Mouse (Mus musculus) gastrocnemius, adult 8-10 months (tissue): ENCODE measurements around the gene Slc30a1. TPM values are rescaled to one million over a fixed set of nuclear protein-coding genes. Genes with fewer than 3 reads are reported as not detected.

Source experiments
- DNase-seq, 2 experiments: peaks; one replicate each; pipeline ENCODE4 v3.0.0; 2022; ENCODE audit warnings: low spot score in 2 of 2
- total RNA-seq, 4 experiments: library from RNA; stranded (reverse); gene quantifications; 2 replicates each; pipeline ENCODE4 v1.2.4; 2022

The Slc30a1 gene
- total RNA-seq, 4 experiments from 2014 or later: 5.4 to 8.7 (median 7.3) TPM

DNA sequence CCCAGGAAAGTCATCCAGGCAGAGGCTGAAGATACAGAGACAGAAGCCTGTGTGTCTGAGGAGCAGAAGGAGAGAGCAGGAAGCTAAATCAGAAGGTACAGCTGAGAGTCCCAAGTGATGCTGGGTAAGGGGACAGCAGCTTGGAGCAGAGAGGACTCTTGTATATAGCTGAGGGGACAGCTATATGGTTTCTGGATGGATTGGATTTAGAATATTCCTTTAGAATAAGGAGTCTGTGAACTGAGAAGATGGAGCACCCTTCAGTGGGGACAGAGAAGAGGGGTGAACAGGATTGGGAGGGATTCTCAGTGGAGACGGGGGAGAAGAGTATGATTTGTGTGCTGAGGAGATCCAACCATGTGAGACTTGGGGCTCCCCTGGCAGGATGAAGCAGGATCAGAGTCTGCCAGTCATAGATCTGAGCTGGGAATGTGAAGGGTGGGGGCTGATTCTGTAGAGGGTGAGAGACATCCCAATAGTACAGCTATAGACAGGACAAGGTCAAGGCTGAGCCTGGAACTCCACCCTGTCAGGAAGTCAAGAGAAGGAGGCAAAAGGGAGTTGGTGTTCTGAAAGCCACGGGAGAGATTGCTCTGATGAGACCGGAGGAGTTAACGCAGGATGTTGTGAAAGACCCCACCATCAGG is 26.5 kb downstream of the Slc30a1 start:
- no peak for DNase-seq

DNA sequence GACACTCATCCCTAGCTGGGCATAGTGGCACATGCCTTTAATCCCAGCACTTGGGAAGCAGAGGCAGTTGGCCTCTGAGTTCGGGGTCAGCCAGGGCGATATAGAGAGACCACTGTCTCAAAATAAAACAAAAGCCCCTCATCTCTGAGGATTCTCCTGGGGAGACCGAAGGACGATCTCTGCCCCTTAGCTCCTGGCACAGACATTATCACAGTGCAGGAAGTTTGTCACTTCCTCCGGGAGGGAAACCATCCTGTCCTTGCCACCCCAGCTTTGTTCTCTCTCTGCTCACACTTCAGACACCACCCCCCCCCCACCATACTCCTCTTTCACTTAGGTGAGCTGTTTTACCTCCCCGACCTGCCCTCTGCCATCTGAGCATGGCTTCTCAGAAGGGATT is 37.1 kb downstream of the Slc30a1 start:
- DNase-seq: no peak

DNA sequence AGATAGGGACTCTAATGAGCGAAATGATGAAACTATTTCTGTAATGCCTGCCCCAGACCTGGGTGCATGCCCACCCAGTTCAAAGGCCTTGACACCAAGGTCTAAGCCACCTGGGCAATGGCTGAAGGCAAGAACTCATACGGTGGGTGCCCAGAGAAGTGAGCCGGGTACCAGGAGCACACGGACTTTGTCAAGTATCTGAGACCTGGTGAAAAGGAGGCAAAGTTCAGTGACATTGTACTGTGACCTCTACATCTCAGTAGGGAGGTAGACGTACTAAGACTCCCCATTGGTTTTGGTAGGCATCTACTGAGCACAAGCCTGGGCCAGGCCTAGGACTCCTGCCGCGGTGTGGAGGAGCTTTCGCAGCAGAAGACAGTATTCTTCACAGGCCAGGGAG is 38.8 kb downstream of the Slc30a1 start:
- no peak for DNase-seq

DNA sequence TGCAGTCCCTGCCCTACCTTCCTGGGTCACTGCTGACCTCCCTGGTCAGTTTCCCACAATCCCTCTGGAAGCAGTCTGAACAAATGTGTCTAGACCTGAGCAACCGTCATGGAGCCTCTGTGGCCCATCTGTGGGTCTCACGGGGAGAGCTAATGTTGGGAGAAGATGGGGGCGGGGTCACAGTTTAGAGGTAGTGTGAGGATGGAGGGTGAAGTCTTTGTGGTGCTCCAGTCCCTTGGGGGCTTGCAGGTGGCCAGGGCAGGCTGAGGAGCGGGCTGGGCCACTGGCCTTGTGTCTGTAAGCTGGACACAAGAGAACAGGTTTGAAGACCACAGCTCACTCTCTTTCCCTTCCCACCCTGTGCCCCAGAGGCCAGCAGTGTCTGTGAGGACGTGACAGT is 39.2 kb downstream of the Slc30a1 start:
- DNase-seq: no peak

DNA sequence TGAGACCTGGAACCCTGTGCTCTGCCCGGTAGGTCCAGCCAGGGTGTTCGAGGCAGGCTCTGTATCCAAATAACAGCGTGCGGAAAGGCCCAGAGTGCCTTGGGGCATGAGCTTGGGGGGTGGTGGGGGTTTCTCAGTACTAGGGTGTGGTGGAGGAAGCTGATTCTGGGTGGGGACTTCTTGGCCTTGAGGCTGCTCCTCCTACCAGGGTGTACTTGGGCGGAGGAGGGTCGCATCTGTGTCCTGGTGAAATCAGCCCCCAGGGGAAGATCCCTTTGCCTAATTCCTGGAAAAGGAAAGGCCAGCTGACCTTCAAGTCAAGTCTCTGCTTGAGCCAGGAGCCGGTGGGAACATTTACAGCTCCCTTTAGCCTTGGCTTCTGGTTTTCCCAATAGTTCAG is 39.7 kb downstream of the Slc30a1 start:
- DNase-seq: peak in 1 of 2 experiments; percentile 20

DNA sequence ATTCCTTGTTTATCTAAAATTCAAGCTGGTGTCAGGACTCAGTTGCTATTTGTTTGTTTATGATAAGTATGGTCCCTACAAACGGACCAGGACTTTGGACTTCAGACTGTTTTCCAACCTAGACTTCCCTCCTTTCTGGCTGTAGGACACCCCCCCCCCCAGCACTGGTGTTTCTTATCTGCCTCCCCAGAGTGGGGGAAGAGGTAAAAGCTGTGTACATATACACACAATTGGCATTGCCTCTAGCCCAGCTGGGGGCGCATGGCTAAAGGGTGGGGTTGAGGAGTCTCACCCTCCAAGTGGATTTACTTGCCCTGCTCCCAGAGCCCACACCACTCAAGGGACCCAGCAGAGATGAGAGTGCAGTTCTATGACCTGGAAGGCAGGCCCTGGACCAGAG is 40.3 kb downstream of the Slc30a1 start:
- DNase-seq: no peak

DNA sequence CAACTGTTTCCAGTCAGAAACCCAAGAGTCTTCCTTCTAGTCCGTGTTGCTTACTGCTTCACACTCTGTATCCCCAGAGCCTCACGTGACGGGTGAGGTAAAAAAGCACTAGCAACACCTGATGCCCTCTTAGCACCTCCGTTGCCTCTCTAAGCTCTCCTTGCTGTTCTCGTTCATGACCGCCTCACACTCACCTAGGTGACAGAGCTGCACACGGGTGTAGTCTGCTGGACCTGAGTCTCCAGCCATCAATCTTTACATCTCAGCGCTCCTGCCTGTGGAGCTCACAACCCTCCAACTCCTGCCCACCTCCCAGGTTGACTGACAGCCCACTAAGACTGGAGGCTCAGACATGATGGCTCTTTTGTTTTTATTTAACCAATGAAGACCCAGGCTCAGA is 41.2 kb downstream of the Slc30a1 start:
- no peak for DNase-seq

DNA sequence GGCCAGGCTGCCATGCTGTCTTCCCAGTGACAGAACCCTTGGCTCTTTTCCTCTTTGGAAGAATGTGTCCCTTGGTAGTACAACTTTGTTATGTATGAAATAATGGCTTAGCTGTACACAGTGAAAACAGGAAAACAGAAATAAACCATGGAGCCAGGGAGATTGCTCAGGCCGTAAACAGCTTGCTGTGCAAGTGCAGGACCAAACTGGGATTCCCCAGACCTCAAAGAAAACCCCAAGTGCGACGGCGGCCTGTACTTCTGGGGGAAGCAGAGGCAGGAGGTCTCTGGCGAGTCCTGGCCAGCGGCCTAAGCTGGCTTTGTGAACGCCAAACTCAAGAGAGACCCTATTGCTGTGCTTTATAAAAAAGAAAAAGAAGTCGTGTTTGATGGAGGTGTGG is 42.0 kb downstream of the Slc30a1 start:
- DNase-seq: no peak

DNA sequence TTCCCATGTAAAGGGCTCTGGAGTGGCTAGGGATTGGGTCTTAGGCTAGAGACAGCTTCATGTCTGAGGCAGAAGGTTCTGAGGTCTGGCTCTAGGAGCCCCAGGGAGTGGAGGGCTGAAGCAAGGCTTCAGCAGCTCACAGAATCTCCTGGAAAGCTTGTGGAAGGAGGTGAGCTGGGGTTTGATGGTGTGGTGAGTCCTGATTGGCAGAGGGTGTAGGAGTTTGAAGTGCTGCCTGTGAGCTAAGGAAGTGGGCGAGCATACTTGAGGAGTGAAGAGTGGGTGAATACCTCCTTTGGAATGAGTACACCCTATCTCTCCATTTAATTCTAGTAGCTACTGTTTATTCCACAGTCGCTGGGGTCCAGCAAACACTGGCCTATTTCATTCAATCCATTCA is 44.0 kb downstream of the Slc30a1 start:
- no peak for DNase-seq

DNA sequence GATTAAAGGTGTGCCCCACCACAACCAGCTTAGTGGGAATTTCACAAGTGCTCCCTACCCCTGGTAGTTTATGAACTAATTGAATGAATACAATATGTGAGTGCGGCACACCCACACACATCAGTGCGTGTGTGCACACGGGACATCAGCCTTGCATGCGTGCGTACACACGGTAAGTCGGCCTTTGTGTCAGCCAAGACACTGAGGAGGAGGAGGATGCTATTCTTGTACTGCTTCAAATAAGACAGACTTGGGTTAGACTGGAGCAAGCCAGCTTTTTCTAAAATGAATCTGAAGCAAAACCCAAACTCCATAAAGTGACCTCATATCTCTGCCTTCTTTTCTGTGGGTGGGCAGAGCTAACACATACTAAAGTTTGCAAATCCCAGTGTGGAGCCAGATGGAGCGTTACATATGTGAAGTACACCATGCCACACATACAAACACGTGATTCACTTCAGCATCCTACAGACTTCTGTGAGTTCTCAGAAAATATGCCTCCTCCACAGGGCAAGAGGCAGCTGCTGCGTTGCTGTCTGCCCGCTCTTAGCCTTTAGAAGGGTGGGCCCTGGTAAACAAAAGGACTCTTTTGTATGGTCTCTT is 46.3 kb downstream of the Slc30a1 start:
- DNase-seq: no peak

DNA sequence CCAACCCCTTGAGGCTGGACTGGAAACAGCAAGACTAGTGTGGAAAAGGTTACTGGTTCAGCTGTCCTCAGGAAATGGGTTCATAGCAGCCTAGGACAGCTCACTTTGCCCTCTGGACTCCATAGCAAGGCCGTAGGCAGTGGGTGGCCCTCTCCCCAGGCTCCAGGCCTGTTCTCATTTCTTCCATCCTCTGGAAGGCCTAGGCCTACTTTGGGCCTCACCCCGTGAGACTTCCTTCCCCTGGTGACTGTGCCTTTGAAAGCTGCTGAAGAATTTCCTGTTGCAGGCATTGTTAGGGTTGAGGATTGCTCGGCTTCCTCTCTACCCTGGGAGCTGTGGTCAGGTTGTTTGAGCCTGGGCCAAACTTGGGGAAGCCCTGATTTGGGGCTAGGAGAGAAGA is 48.5 kb downstream of the Slc30a1 start:
- DNase-seq: no peak

DNA sequence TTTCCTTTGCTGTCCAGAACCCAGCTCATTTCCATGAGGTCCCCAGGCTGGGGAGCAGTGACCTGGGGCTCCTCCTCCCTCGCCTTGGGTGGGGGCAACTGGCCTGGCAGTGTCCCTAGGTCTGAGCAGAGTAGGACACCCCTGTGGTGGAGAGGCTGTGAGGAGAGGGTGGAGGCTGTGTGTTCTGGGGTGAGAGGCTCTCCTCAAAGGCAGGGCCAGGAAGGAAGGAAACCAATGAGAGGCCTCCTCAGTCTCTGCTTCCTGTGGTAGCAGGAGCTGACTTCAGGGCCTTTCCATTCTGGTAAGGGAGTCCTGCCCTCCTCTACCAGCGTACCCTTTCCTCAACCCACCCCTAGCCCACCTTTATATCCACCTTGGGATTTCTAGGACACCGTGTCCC is 49.7 kb downstream of the Slc30a1 start:
- no peak for DNase-seq

DNA sequence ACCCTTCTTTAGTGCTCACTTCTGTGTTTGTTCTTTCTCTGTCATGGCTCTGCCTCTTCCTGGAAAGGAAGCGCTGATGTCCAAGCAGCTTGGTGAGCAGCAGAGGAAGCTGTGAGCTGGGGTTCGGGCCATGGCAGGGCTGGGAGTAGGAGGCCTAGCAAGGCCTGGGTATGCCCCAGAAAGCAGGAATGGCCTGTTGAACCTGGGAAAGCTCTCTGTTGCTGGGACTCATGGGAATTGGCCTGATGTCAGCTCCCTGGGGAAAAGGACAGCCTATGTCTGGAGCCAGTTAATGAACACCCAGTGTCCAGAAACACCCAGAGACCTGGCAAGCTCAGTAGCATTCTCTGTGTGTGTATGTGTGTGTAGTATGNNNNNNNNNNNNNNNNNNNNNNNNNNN is 50.3 kb downstream of the Slc30a1 start:
- DNase-seq: no peak

DNA sequence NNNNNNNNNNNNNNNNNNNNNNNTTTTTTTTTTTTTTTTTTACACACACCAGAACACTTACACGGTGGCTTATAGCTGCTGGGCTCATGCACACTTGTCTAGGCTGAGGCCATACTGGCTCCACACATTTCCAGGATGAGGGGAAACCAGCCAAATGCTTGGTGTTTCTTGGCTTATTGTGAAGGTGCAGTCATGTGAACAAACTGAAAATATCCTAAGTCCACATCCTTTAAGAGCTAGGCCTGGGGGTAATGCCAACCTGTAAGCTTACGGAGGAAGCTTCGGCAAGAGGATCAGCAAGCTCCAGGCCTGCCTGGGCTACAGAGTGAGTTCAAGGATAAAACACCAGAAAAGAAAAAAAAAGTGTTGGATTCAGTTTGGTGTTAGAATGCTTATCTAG is 50.8 kb downstream of the Slc30a1 start:
- no peak for DNase-seq

DNA sequence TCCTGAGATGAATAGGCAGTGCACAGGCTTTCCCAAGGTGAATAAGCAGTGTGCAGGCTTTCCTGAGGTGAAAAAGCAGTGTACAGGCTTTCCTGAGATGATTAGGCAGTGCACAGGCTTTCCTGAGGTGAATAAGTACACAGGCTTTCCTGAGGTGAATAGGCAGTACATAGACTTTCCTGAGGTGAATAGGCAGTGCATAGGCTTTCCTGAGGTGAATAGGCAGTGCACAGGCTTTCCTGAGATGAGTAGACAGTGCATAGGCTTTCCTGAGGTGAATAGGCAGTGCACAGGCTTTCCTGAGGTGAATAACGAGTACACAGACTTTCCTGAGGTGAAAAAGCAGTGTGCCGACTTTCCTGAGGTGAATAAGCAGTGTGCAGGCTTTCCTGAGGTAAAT is 54.4 kb downstream of the Slc30a1 start:
- DNase-seq: no peak

Other genes starting within 250 kb of the Slc30a1 start
- gene Lpgat1, start 188.9 kb upstream of the Slc30a1 start, total RNA-seq: 10 to 100 TPM; 28.5 to 36.4 (median 31.0) TPM
- gene Nek2, start 85.3 kb upstream of the Slc30a1 start, total RNA-seq: under 1 TPM; 0.27 to 0.99 (median 0.54) TPM
- gene Rd3, start 70.6 kb downstream of the Slc30a1 start, total RNA-seq: not detected
- gene Traf5, start 185.8 kb downstream of the Slc30a1 start, total RNA-seq: 1 to 10 TPM; 1.5 to 3.7 (median 2.6) TPM
- 10 to 100 TPM; 26.7 to 34.1 (median 29.1) TPM for gene Rcor3, start 231.3 kb downstream of the Slc30a1 start, total RNA-seq